Mouse (Mus musculus) heart, embryonic 16.5 days (tissue): ENCODE measurements around the gene S100a1. TPM values are rescaled to one million over a fixed set of nuclear protein-coding genes. Genes with fewer than 3 reads are reported as not detected.

ENCODE experiments used
- ATAC-seq: fragments of 200-750 bp; cut with Nextera tagmentation; replicated peaks from 2 replicates; pipeline ENCODE4 v1.8.0; 2017; ENCODE audit warnings: moderate number of reproducible peaks; ENCODE audit not compliant: insufficient read depth, low FRiP score; ENCODE audit errors: extremely low read depth
- H3K27ac ChIP-seq: fragments of 300-500 bp; sonication (generic); 2 replicates; pipeline ENCODE4 v1.5.1; 2014; ENCODE audit warnings: mild to moderate bottlenecking, low read length, control low read depth, moderate library complexity
- H3K27me3 ChIP-seq: fragments of 300-500 bp; sonication (generic); 2 replicates; pipeline ENCODE4 v1.6.1; 2014; ENCODE audit warnings: low read length, mixed read lengths; ENCODE audit not compliant: control insufficient read depth, insufficient read depth
- H3K36me3 ChIP-seq: fragments of 300-500 bp; sonication (generic); 2 replicates; pipeline ENCODE4 v1.6.1; 2014; ENCODE audit not compliant: control insufficient read depth, insufficient read depth
- H3K4me1 ChIP-seq: fragments of 300-500 bp; sonication (generic); 2 replicates; pipeline ENCODE4 v1.6.1; 2014; ENCODE audit warnings: low read length, mixed read lengths; ENCODE audit not compliant: control insufficient read depth, insufficient read depth
- H3K4me2 ChIP-seq: fragments of 300-500 bp; sonication (generic); 2 replicates; pipeline ENCODE4 v1.6.1; 2014; ENCODE audit warnings: low read depth, mild to moderate bottlenecking, control low read depth, low read length
- H3K4me3 ChIP-seq: fragments of 300-500 bp; sonication (generic); 2 replicates; pipeline ENCODE4 v1.5.1; 2014; ENCODE audit warnings: mild to moderate bottlenecking, control low read depth, low read length
- H3K9ac ChIP-seq: fragments of 300-500 bp; sonication (generic); 2 replicates; pipeline ENCODE4 v1.6.1; 2014; ENCODE audit warnings: low read length, control low read depth
- H3K9me3 ChIP-seq: fragments of 300-500 bp; sonication (generic); replicated peaks from 2 replicates; pipeline ENCODE4 v1.6.1; 2016; ENCODE audit warnings: low read length; ENCODE audit not compliant: control insufficient read depth
- WGBS: fragments of 180-500 bp; shearing (Covaris S2); extraction: QIAGEN DNeasy Blood & Tissue Kit; methylation state at CpG from one replicate; pipeline ENCODE4 v1.1.7; 2014; 5-methylcytosine and 5-hydroxymethylcytosine counted together
- polyA plus RNA-seq: library from polyadenylated mRNA; unstranded; fragments of >200 nt; fragmentation: Nextera tagmentation; extraction: Ambion mirVana; gene quantifications from 2 replicates; pipeline ENCODE4 v1.2.1, GENCODE M21; 2015

S100a1 gene
- polyA plus RNA-seq, 1 experiment from 2014 or later: 348 TPM

GRCm38 (mm10) chr3:90537141-90537904, 23.1 kb upstream of the S100a1 start, which contains the start of gene S100a16:
TSS of gene S100a16 (plus strand) at chr3:90537254.
- H3K9me3 ChIP-seq: no peaks in the 10 kb centered on the region
- ATAC-seq: peak; percentile 76
- peak within 1 kb of the TSS; percentile 26 for H3K4me3 ChIP-seq
- H3K36me3 ChIP-seq: no peaks in the 10 kb centered on the region
- peaks cover 8% of the 10 kb centered on the region; the same call in 1 of the 2 replicates for H3K4me1 ChIP-seq
- H3K9ac ChIP-seq: peak within 1 kb of the TSS; percentile 58
- peak within 1 kb of the TSS; percentile 31 for H3K4me2 ChIP-seq
- WGBS: 41% methylated on average over 10 of the region's 10 CpGs
- H3K27me3 ChIP-seq: no peaks in the 10 kb centered on the region
- H3K27ac ChIP-seq: peak within 1 kb of the TSS; percentile 19; the same call in 1 of the 2 replicates

- Histone ChIP-seq H3K27me3 (no peaks in the 10 kb centered on the region), H3K9ac (no peak overlapping the region), H3K4me3 (no peak overlapping the region), H3K4me2 (no peak overlapping the region), H3K36me3 (no peaks in the 10 kb centered on the region), H3K9me3 (no peaks in the 10 kb centered on the region), H3K27ac (no peak overlapping the region), H3K4me1 (peaks cover 4% of the 10 kb centered on the region; the same call in 1 of the 2 replicates)
- no peak for ATAC-seq
- 62% methylated on average over 1 of the region's 1 CpGs for WGBS
Observed at GRCm38 (mm10) chr3:90535446-90535845, 21.3 kb upstream of the S100a1 start.

GRCm38 (mm10) chr3:90531713-90532112, 17.5 kb upstream of the S100a1 start:
- Histone ChIP-seq H3K9ac (no peak overlapping the region), H3K4me1 (no peaks in the 10 kb centered on the region), H3K36me3 (no peaks in the 10 kb centered on the region), H3K27ac (no peak overlapping the region), H3K4me3 (no peak overlapping the region), H3K27me3 (no peaks in the 10 kb centered on the region), H3K9me3 (no peaks in the 10 kb centered on the region), H3K4me2 (no peak overlapping the region)
- no peak for ATAC-seq
- WGBS: 68% methylated on average over 5 of the region's 5 CpGs

- Histone ChIP-seq H3K4me3 (no peak overlapping the region), H3K9ac (no peak overlapping the region), H3K4me2 (no peak overlapping the region), H3K27ac (no peak overlapping the region), H3K4me1 (no peaks in the 10 kb centered on the region; the same call in 1 of the 2 replicates), H3K36me3 (peaks cover 5% of the 10 kb centered on the region), H3K9me3 (peaks cover 4% of the 10 kb centered on the region; the same call in 1 of the 2 replicates), H3K27me3 (no peaks in the 10 kb centered on the region)
- WGBS: 79% methylated on average over 7 of the region's 7 CpGs
- ATAC-seq: no peak
Observed at GRCm38 (mm10) chr3:90527291-90527873, 13.2 kb upstream of the S100a1 start.

- peaks cover 4% of the 10 kb centered on the region; the same call in 1 of the 2 replicates for H3K9me3 ChIP-seq
- H3K27ac ChIP-seq: no peak within 1 kb of the TSS
- peaks cover 5% of the 10 kb centered on the region for H3K36me3 ChIP-seq
- peak; percentile 59 for ATAC-seq
- no peak within 1 kb of the TSS for H3K4me3 ChIP-seq
- H3K4me2 ChIP-seq: no peak within 1 kb of the TSS
- H3K4me1 ChIP-seq: no peaks in the 10 kb centered on the region; the same call in 1 of the 2 replicates
- H3K27me3 ChIP-seq: no peaks in the 10 kb centered on the region
- H3K9ac ChIP-seq: no peak within 1 kb of the TSS
- 31% methylated on average over 5 of the region's 5 CpGs for WGBS
Observed at GRCm38 (mm10) chr3:90526580-90526979, 12.4 kb upstream of the S100a1 start, which contains the start of gene S100a14. TSS of gene S100a14 (plus strand) at chr3:90526856.

GRCm38 (mm10) chr3:90526076-90526475, 11.9 kb upstream of the S100a1 start:
- Histone ChIP-seq H3K4me2 (no peak overlapping the region), H3K27me3 (no peaks in the 10 kb centered on the region), H3K36me3 (peaks cover 5% of the 10 kb centered on the region), H3K9me3 (peaks cover 4% of the 10 kb centered on the region; the same call in 1 of the 2 replicates), H3K9ac (no peak overlapping the region), H3K27ac (no peak overlapping the region), H3K4me1 (no peaks in the 10 kb centered on the region; the same call in 1 of the 2 replicates), H3K4me3 (no peak overlapping the region)
- no peak for ATAC-seq
- WGBS: 73% methylated on average over 2 of the region's 2 CpGs

GRCm38 (mm10) chr3:90525421-90525820, 11.2 kb upstream of the S100a1 start:
- Histone ChIP-seq H3K27me3 (no peaks in the 10 kb centered on the region), H3K9me3 (peaks cover 4% of the 10 kb centered on the region; the same call in 1 of the 2 replicates), H3K4me3 (no peak overlapping the region), H3K9ac (no peak overlapping the region), H3K36me3 (peaks cover 5% of the 10 kb centered on the region), H3K27ac (no peak overlapping the region), H3K4me2 (no peak overlapping the region), H3K4me1 (no peaks in the 10 kb centered on the region; the same call in 1 of the 2 replicates)
- 53% methylated on average over 4 of the region's 4 CpGs for WGBS
- ATAC-seq: 0 out of 2 replicates have a peak, but pooled peaks have one; percentile 42

GRCm38 (mm10) chr3:90517711-90518110, 3.5 kb upstream of the S100a1 start:
- no peak overlapping the region for H3K4me2 ChIP-seq
- H3K9me3 ChIP-seq: no peaks in the 10 kb centered on the region
- 71% methylated on average over 4 of the region's 4 CpGs for WGBS
- H3K27me3 ChIP-seq: no peaks in the 10 kb centered on the region
- no peak overlapping the region for H3K4me3 ChIP-seq
- H3K9ac ChIP-seq: no peak overlapping the region
- H3K36me3 ChIP-seq: no peaks in the 10 kb centered on the region
- ATAC-seq: no peak
- peaks cover 20% of the 10 kb centered on the region for H3K4me1 ChIP-seq
- H3K27ac ChIP-seq: no peak overlapping the region

- no peak for ATAC-seq
- peak overlapping the region; percentile 64; the same call in 1 of the 2 replicates for H3K4me3 ChIP-seq
- 87% methylated on average over 4 of the region's 4 CpGs for WGBS
- H3K9me3 ChIP-seq: no peaks in the 10 kb centered on the region
- H3K9ac ChIP-seq: no peak overlapping the region; the same call in 1 of the 2 replicates
- H3K4me2 ChIP-seq: peak overlapping the region; percentile 89
- H3K27me3 ChIP-seq: no peaks in the 10 kb centered on the region
- H3K27ac ChIP-seq: no peak overlapping the region
- peaks cover 5% of the 10 kb centered on the region for H3K36me3 ChIP-seq
- H3K4me1 ChIP-seq: peaks cover 20% of the 10 kb centered on the region
Observed at GRCm38 (mm10) chr3:90515789-90516188, 1.6 kb upstream of the S100a1 start.
